Mouse (Mus musculus): Measurements from ENCODE around the gene Tor2a.

Tor2a gene

GRCm38 (mm10) chr2:32808816-32809566 is 52.0 kb downstream of the Tor2a start:
- in situ Hi-C loops (cut with MboI, MseI), result no loop called here
